Mouse (Mus musculus) central nervous system, embryonic 18 days (tissue): ENCODE results near the gene Rpl13. TPM values are rescaled to one million over a fixed set of nuclear protein-coding genes. Genes with fewer than 3 reads are reported as not detected.

Experiments
- polyA plus RNA-seq: library from polyadenylated mRNA; depleted of rRNA; stranded (reverse); fragments of >200 nt; gene quantifications from 2 replicates; pipeline ENCODE4 v1.2.3, GENCODE M21; 2012; rRNA removed

Rpl13 gene
- 1,827 and 1,858 TPM in 2 replicates for polyA plus RNA-seq

GRCm38 (mm10) chr8:123101735-123102685 lies at the start of gene Rpl13:
Gene Rpl13 (plus strand): TSS chr8:123102350.

GRCm38 (mm10) chr8:123062721-123063120 lies 39.4 kb upstream of the Rpl13 start, which contains the start of gene Spg7:
Gene Spg7 (plus strand): TSS chr8:123062942.

GRCm38 (mm10) chr8:123117127-123117731 lies 15.1 kb downstream of the Rpl13 start, which contains the start of gene Cpne7:
Gene Cpne7 (plus strand): TSS chr8:123117374.

Other genes starting within 250 kb of the Rpl13 start
- gene Ankrd11, start 60.1 kb upstream of the Rpl13 start, polyA plus RNA-seq = 58.0 and 61.5 TPM in 2 replicates
- 97.8 and 99.0 TPM in 2 replicates for gene Spg7, start 39.4 kb upstream of the Rpl13 start, polyA plus RNA-seq
- 49.1 and 60.3 TPM in 2 replicates for gene Cpne7, start 15.0 kb downstream of the Rpl13 start, polyA plus RNA-seq
- gene Sult5a1, start 56.0 kb downstream of the Rpl13 start, polyA plus RNA-seq = 1.1 and 3.5 TPM in 2 replicates
- 0.08 and 0.66 TPM in 2 replicates for gene Dpep1, start 83.9 kb downstream of the Rpl13 start, polyA plus RNA-seq
- 157 and 160 TPM in 2 replicates for gene Chmp1a, start 110.4 kb downstream of the Rpl13 start, polyA plus RNA-seq
- 8.2 and 8.8 TPM in 2 replicates for gene Spata33, start 110.5 kb downstream of the Rpl13 start, polyA plus RNA-seq
- gene Cdk10, start 122.5 kb downstream of the Rpl13 start, polyA plus RNA-seq = 128 TPM in 2 replicates
- gene Spata2l, start 133.9 kb downstream of the Rpl13 start, polyA plus RNA-seq = 8.7 and 8.9 TPM in 2 replicates
- 31.7 and 34.6 TPM in 2 replicates for gene Zfp276, start 151.8 kb downstream of the Rpl13 start, polyA plus RNA-seq
- gene Vps9d1, start 152.0 kb downstream of the Rpl13 start, polyA plus RNA-seq = 119 and 125 TPM in 2 replicates
- gene Fanca, start 216.2 kb downstream of the Rpl13 start, polyA plus RNA-seq = 10.7 and 10.9 TPM in 2 replicates
- 40.7 and 41.0 TPM in 2 replicates for gene Spire2, start 230.4 kb downstream of the Rpl13 start, polyA plus RNA-seq